Mouse (Mus musculus) erythroblast, embryonic 14.5 days (primary cell): ENCODE data around the gene Sfmbt2.

Experiments
- GATA1 ChIP-seq: IDR thresholded peaks from 2 replicates; pipeline ENCODE4 v1.6.1; 2012; ENCODE audit warnings: low read length, inconsistent platforms, mixed read lengths
- TAL1 ChIP-seq: IDR thresholded peaks from 3 replicates; pipeline ENCODE4 v1.6.1; 2012; ENCODE audit warnings: low read length, inconsistent platforms, mixed read lengths

DNA sequence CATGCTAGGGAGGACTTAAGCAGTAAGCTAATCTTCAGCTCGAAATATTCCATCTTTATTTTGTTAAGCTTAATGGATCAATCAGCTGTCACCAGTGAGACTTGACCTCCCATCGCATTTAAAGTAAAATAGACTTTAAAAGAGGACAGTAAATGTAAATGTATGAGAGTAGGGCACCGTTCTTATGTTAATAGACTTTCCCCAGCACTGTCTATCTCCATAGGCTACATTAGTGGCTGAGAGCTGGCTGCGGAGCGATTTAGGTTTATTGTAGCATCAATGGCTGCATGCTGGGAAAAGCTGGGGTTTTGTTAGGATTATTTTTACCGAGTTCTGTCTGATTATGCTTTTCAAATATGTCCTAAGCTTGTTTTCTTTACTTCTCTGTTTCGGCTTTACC is 20.5 kb downstream of the Sfmbt2 start:
- no peak for TF ChIP-seq GATA1
- TF ChIP-seq TAL1 = no peak
